Mouse (Mus musculus): ENCODE measurements around the gene Ogfod1. TPM values are rescaled to one million over a fixed set of nuclear protein-coding genes. Genes with fewer than 3 reads are reported as not detected.

The Ogfod1 gene
- polyA plus RNA-seq, 1 experiment = 4.1 TPM

- no peaks in the 10 kb centered on the region for H3K27me3 ChIP-seq (ENCODE audit: control insufficient read depth, insufficient read depth, low read length)
- WGBS = 81% methylated on average over 6 of the region's 6 CpGs
- TF ChIP-seq POLR2A (IDR thresholded peaks at IDR 0.05; ENCODE audit: low read depth, low read length) (no peak), CTCF (IDR thresholded peaks at IDR 0.05; ENCODE audit: extremely low read depth, insufficient read depth, insufficient read length, insufficient replicate concordance) (no peak)
- H3K4me3 ChIP-seq (ENCODE audit: extremely low read depth, insufficient read depth, insufficient read length) = no peak overlapping the region
- DNase-seq (ENCODE audit: low read depth in 1 of 2, low spot score in 2 of 2) = no peak
- no peak overlapping the region for H3K27ac ChIP-seq (ENCODE audit: insufficient read depth, low read length)
- no peaks in the 10 kb centered on the region for H3K36me3 ChIP-seq (ENCODE audit: control insufficient read depth, insufficient read depth, low read length)
- H3K4me1 ChIP-seq (ENCODE audit: control insufficient read depth, insufficient read depth, insufficient read length) = no peaks in the 10 kb centered on the region
These were observed 73.7 kb downstream of the Ogfod1 start for GRCm38 (mm10) chr8:94110526-94111177.

GRCm38 (mm10) chr8:94113435-94113834, 76.4 kb downstream of the Ogfod1 start:
- Histone ChIP-seq H3K4me3 (ENCODE audit: extremely low read depth, insufficient read depth, insufficient read length) (no peak overlapping the region), H3K4me1 (ENCODE audit: control insufficient read depth, insufficient read depth, insufficient read length) (no peaks in the 10 kb centered on the region), H3K36me3 (ENCODE audit: control insufficient read depth, insufficient read depth, low read length) (no peaks in the 10 kb centered on the region), H3K27ac (ENCODE audit: insufficient read depth, low read length) (no peak overlapping the region), H3K27me3 (ENCODE audit: control insufficient read depth, insufficient read depth, low read length) (no peaks in the 10 kb centered on the region)
- WGBS = 28% methylated on average over 1 of the region's 1 CpGs
- no peak for TF ChIP-seq POLR2A (IDR thresholded peaks at IDR 0.05; ENCODE audit: low read depth, low read length)
- no peak for TF ChIP-seq CTCF (IDR thresholded peaks at IDR 0.05; ENCODE audit: extremely low read depth, insufficient read depth, insufficient read length, insufficient replicate concordance)
- no peak for DNase-seq (ENCODE audit: low read depth in 1 of 2, low spot score in 2 of 2)

GRCm38 (mm10) chr8:94113972-94114371, 77.0 kb downstream of the Ogfod1 start:
- no peaks in the 10 kb centered on the region for H3K4me1 ChIP-seq (ENCODE audit: control insufficient read depth, insufficient read depth, insufficient read length)
- TF ChIP-seq POLR2A (IDR thresholded peaks at IDR 0.05; ENCODE audit: low read depth, low read length) = no peak
- no peak for TF ChIP-seq CTCF (IDR thresholded peaks at IDR 0.05; ENCODE audit: extremely low read depth, insufficient read depth, insufficient read length, insufficient replicate concordance)
- no peak for DNase-seq (ENCODE audit: low read depth in 1 of 2, low spot score in 2 of 2)
- no peaks in the 10 kb centered on the region for H3K36me3 ChIP-seq (ENCODE audit: control insufficient read depth, insufficient read depth, low read length)
- no peak overlapping the region for H3K27ac ChIP-seq (ENCODE audit: insufficient read depth, low read length)
- H3K4me3 ChIP-seq (ENCODE audit: extremely low read depth, insufficient read depth, insufficient read length) = no peak overlapping the region
- WGBS = 90% methylated on average over 2 of the region's 2 CpGs
- H3K27me3 ChIP-seq (ENCODE audit: control insufficient read depth, insufficient read depth, low read length) = no peaks in the 10 kb centered on the region

Other genes starting within 250 kb of the Ogfod1 start
- 1.3 and 2.5 TPM in 2 replicates for gene Gnao1, start 227.2 kb upstream of the Ogfod1 start, polyA plus RNA-seq (2012; rRNA removed)
- 70.4 and 76.9 TPM in 2 replicates for gene Amfr, start 24.4 kb upstream of the Ogfod1 start, polyA plus RNA-seq (2012; rRNA removed)
- gene Nudt21, start 167 bp upstream of the Ogfod1 start, polyA plus RNA-seq (2012; rRNA removed) = 63.0 and 72.5 TPM in 2 replicates
- 11.3 and 12.1 TPM in 2 replicates for gene Bbs2, start 61.7 kb downstream of the Ogfod1 start, polyA plus RNA-seq (2012; rRNA removed)
- not detected in 2 replicates for gene Mt4, start 100.0 kb downstream of the Ogfod1 start, polyA plus RNA-seq (2012; rRNA removed)
- not detected in 2 replicates for gene Mt3, start 115.4 kb downstream of the Ogfod1 start, polyA plus RNA-seq (2012; rRNA removed)
- 19.9 and 28.9 TPM in 2 replicates for gene Mt2, start 135.5 kb downstream of the Ogfod1 start, polyA plus RNA-seq (2012; rRNA removed)
- gene Mt1, start 141.9 kb downstream of the Ogfod1 start, polyA plus RNA-seq (2012; rRNA removed) = 325 and 535 TPM in 2 replicates
- 12.8 and 13.2 TPM in 2 replicates for gene Nup93, start 177.4 kb downstream of the Ogfod1 start, polyA plus RNA-seq (2012; rRNA removed)